20 mouse cellular contexts compared by ENCODE assay signal in genomic region chr4:22485117-22485516, GRCm38 (mm10). TPM values are rescaled to one million over a fixed set of nuclear protein-coding genes. Genes with fewer than 3 reads are reported as not detected.
DNase-seq lines count a peak whose midpoint lies in the region; ATAC-seq and TF ChIP-seq lines count a peak whose summit lies in the region.
"Had no signal": no experiment of that assay in that cellular context is flagged by ENCODE, and none has a peak within 500 bp of the region (broad histone marks: within the 10 kb centered on the region; RNA-seq: fewer than 3 reads in every experiment).

No protein-coding gene starts in this region.

- no peak for DNase-seq in layer of hippocampus, adult 2 months (ENCODE audit: low spot score in 2 of 2)
- no peak for DNase-seq in layer of hippocampus, postnatal 25 days (ENCODE audit: extremely low spot score in 1 of 2, low spot score in 1 of 2)
- DNase-seq in frontal cortex, postnatal 10 days (ENCODE audit: low spot score in 2 of 2), result no peak
- DNase-seq in thymus, postnatal 36 days, result no peak
- DNase-seq in layer of hippocampus, adult 11-12 months (ENCODE audit: low spot score), result no peak
- no peak for DNase-seq in right cerebral cortex, adult 2 months (ENCODE audit: low spot score in 2 of 2)
- DNase-seq: adrenal gland, postnatal 14 days; cerebellum, adult 9-11 months; heart, adult 2 months; lung, adult 2 months; lung, postnatal 4 days; right cerebral cortex, postnatal 25 days had no signal

- no peak for ATAC-seq in hindbrain, embryonic 12.5 days (ENCODE audit: low FRiP score)
- no peak for ATAC-seq in midbrain, embryonic 13.5 days
- ATAC-seq: inflammation-experienced regulatory T-cells, adult 6 months had no signal

- TF ChIP-seq CTCF in layer of hippocampus, adult 2 months (conservative IDR thresholded peaks at IDR 0.05), result no peak

- peak overlapping the region; percentile 51; the same call in 1 of the 2 replicates for H3K27ac ChIP-seq in layer of hippocampus, adult 2 months
- no peak overlapping the region for H3K27ac ChIP-seq in hindbrain, embryonic 12.5 days
- peak overlapping the region; percentile 14; the same call in 1 of the 2 replicates for H3K27ac ChIP-seq in midbrain, embryonic 13.5 days
- H3K27ac ChIP-seq: heart, adult 2 months had no signal

- peaks cover 1% of the 10 kb centered on the region; the same call in 1 of the 2 replicates for H3K27me3 ChIP-seq in hindbrain, embryonic 12.5 days
- no peaks in the 10 kb centered on the region for H3K27me3 ChIP-seq in midbrain, embryonic 13.5 days

- H3K4me1 ChIP-seq in hindbrain, embryonic 12.5 days, result peaks cover 6% of the 10 kb centered on the region
- peaks cover 22% of the 10 kb centered on the region for H3K4me1 ChIP-seq in midbrain, embryonic 13.5 days (replicated peaks)

- H3K9me3 ChIP-seq in hindbrain, embryonic 12.5 days (replicated peaks), result no peaks in the 10 kb centered on the region
- H3K9me3 ChIP-seq in midbrain, embryonic 13.5 days, result no peaks in the 10 kb centered on the region

- 13% methylated on average over 2 of the region's 2 CpGs for WGBS in hindbrain, embryonic 12.5 days
- WGBS in midbrain, embryonic 13.5 days, result 3% methylated on average over 2 of the region's 2 CpGs

- H3K9ac ChIP-seq in hindbrain, embryonic 12.5 days, result peak overlapping the region; percentile 97
- peak overlapping the region; percentile 100 for H3K9ac ChIP-seq in midbrain, embryonic 13.5 days (replicated peaks)

- peak overlapping the region; percentile 89 for H3K4me2 ChIP-seq in hindbrain, embryonic 12.5 days (replicated peaks)
- peak overlapping the region; percentile 99 for H3K4me2 ChIP-seq in midbrain, embryonic 13.5 days (replicated peaks)

- H3K36me3 ChIP-seq in hindbrain, embryonic 12.5 days, result no peaks in the 10 kb centered on the region
- no peaks in the 10 kb centered on the region for H3K36me3 ChIP-seq in midbrain, embryonic 13.5 days

- peak overlapping the region; percentile 49 for H3K4me3 ChIP-seq in layer of hippocampus, adult 2 months
- H3K4me3 ChIP-seq in hindbrain, embryonic 12.5 days, result peak overlapping the region; percentile 82
- H3K4me3 ChIP-seq in midbrain, embryonic 13.5 days (replicated peaks), result peak overlapping the region; percentile 98
- H3K4me3 ChIP-seq: heart, adult 2 months had no signal

RNA-seq across cellular contexts. Expression of gene Pou3f2, which starts 3.0 kb away (rescaled TPM):
- total RNA-seq in layer of hippocampus, adult 2 months (2021), result 1 to 10 TPM; 9.6 to 10.0 TPM
- total RNA-seq in layer of hippocampus, postnatal 25 days (2021), result 10 to 100 TPM in 1 of 2 experiments, 1 to 10 TPM in 1; 9.6 to 10.2 TPM
- polyA plus RNA-seq in hindbrain, embryonic 12.5 days (2016; fragmentation: Nextera tagmentation; extraction: Ambion mirVana), result 39.0 and 39.6 TPM in 2 replicates
- 69.3 and 80.0 TPM in 2 replicates for polyA plus RNA-seq in midbrain, embryonic 13.5 days (2015; fragmentation: Nextera tagmentation; extraction: Ambion mirVana)
- total RNA-seq: gastrocnemius, adult 18-20 months; heart, adult 2 months; liver, adult 2 months; monocyte, adult 5-6 weeks had no signal
- polyA plus RNA-seq: heart, adult 2 months; heart, postnatal 0 days; kidney, embryonic 14.5 days; liver, adult 2 months had no signal
